Mouse (Mus musculus): ENCODE measurements around the gene Litaf. TPM values are rescaled to one million over a fixed set of nuclear protein-coding genes. Genes with fewer than 3 reads are reported as not detected.

Litaf gene
- polyA plus RNA-seq, 1 experiment: 102 TPM

- no peak for TF ChIP-seq EP300 (IDR thresholded peaks at IDR 0.05; ENCODE audit: insufficient read depth, low read depth, low read length)
- no peak for TF ChIP-seq POLR2A (IDR thresholded peaks at IDR 0.05; ENCODE audit: insufficient read depth, low read length)
- no peak for TF ChIP-seq CTCF (IDR thresholded peaks at IDR 0.05; ENCODE audit: low read depth, low read length)
- Histone ChIP-seq H3K9me3 (replicated peaks; ENCODE audit: control insufficient read depth, insufficient read depth, low read length, poor library complexity, severe bottlenecking) (no peaks in the 10 kb centered on the region), H3K27me3 (ENCODE audit: control insufficient read depth, insufficient read depth, low read length, poor library complexity, severe bottlenecking) (no peaks in the 10 kb centered on the region), H3K27ac (ENCODE audit: insufficient read depth, low read length) (no peak overlapping the region), H3K4me3 (ENCODE audit: low read depth, low read length) (no peak overlapping the region), H3K9ac (ENCODE audit: low read depth, poor library complexity, severe bottlenecking) (no peak overlapping the region), H3K36me3 (ENCODE audit: control insufficient read depth, insufficient read depth, low read length, poor library complexity, severe bottlenecking) (no peaks in the 10 kb centered on the region), H3K4me1 (ENCODE audit: control insufficient read depth, insufficient read depth, low read length) (no peaks in the 10 kb centered on the region)
Measured at GRCm38 (mm10) chr16:10910541-10910940, 155.4 kb downstream of the Litaf start.

Other genes with a start within 250 kb of the Litaf start
- 3.7 and 3.8 TPM in 2 replicates for gene Rmi2, start 231.1 kb downstream of the Litaf start, polyA plus RNA-seq (2011; ENCODE audit: insufficient read depth, insufficient read length, low read depth, missing spikeins)
- gene Snn, start 5.2 kb downstream of the Litaf start, polyA plus RNA-seq (2011; ENCODE audit: insufficient read depth, insufficient read length, low read depth, missing spikeins): 16.1 and 17.7 TPM in 2 replicates
- 21.1 and 22.5 TPM in 2 replicates for gene Txndc11, start 68.5 kb upstream of the Litaf start, polyA plus RNA-seq (2011; ENCODE audit: insufficient read depth, insufficient read length, low read depth, missing spikeins)
- gene Zc3h7a, start 110.2 kb upstream of the Litaf start, polyA plus RNA-seq (2011; ENCODE audit: insufficient read depth, insufficient read length, low read depth, missing spikeins): 89.9 and 116 TPM in 2 replicates
- gene Rsl1d1, start 137.2 kb upstream of the Litaf start, polyA plus RNA-seq (2011; ENCODE audit: insufficient read depth, insufficient read length, low read depth, missing spikeins): 341 and 391 TPM in 2 replicates
- gene Gspt1, start 188.2 kb upstream of the Litaf start, polyA plus RNA-seq (2011; ENCODE audit: insufficient read depth, insufficient read length, low read depth, missing spikeins): 267 and 290 TPM in 2 replicates
- not detected in 2 replicates for gene Tnfrsf17, start 247.7 kb upstream of the Litaf start, polyA plus RNA-seq (2011; ENCODE audit: insufficient read depth, insufficient read length, low read depth, missing spikeins)